Mouse (Mus musculus) cerebellum, postnatal 4 days (tissue): ENCODE data around the gene Atp11a.

Experiments
- DNase-seq, 2 experiments: peaks; one replicate each; pipeline ENCODE4 v3.0.0; 2022; ENCODE audit warnings: low spot score in 2 of 2, mixed read lengths in 1 of 2

The Atp11a gene

GRCm38 (mm10) chr8:12769296-12769695, 12.5 kb downstream of the Atp11a start:
- no peak for DNase-seq

GRCm38 (mm10) chr8:12772319-12772718, 15.5 kb downstream of the Atp11a start:
- DNase-seq: no peak

DNA sequence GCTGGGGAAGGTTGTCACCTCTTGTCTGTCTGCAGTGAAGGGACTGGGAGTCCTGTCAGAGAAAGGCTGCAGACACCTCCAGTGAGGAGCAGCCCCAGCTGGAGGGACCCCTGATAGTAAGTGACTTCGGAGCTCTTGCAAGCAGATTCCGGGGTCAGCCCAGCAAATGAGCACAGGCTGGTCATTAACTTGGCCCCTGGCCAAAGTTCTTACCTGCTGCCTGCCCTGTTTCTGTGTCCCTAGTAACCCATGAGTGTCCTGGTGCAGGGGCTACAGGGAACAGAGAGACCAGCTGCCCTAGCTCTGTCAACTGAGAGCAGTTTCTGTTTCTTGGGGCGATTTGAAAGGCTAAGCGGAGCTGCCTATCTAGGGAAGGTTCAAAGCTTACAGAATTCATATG, 17.1 kb downstream of the Atp11a start:
- DNase-seq: no peak

GRCm38 (mm10) chr8:12774872-12775298, 18.1 kb downstream of the Atp11a start:
- no peak for DNase-seq

GRCm38 (mm10) chr8:12775302-12775975, 18.6 kb downstream of the Atp11a start:
- DNase-seq: no peak

GRCm38 (mm10) chr8:12776166-12776565, 19.4 kb downstream of the Atp11a start:
- DNase-seq: no peak

GRCm38 (mm10) chr8:12777171-12777570, 20.4 kb downstream of the Atp11a start:
- DNase-seq: no peak

- DNase-seq: no peak
Measured at GRCm38 (mm10) chr8:12779541-12779940, 22.7 kb downstream of the Atp11a start.

GRCm38 (mm10) chr8:12785508-12785907, 28.7 kb downstream of the Atp11a start:
- no peak for DNase-seq

- no peak for DNase-seq
Measured at GRCm38 (mm10) chr8:12786261-12786957, 29.6 kb downstream of the Atp11a start.

DNA sequence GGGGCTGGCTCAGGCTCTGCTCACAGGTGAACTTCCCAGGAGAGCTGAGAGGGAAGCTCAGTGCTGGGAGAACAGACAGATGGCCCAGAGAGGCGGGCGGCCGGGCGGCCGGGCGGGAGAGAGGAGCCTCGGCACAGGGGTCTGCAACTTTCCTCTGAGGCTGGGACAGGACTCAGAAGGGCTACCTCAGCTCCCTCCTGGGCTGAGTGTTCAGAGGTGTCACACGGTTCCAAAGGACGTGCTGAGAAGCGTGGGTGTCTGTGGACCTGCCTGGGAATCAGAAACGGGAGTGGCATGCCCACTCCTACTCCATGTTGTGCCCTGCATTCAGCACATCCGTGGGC, 30.1 kb downstream of the Atp11a start:
- DNase-seq: no peak

- no peak for DNase-seq
Measured at GRCm38 (mm10) chr8:12787427-12787826, 30.6 kb downstream of the Atp11a start.

- DNase-seq: no peak
Measured at GRCm38 (mm10) chr8:12788695-12789094, 31.9 kb downstream of the Atp11a start.

GRCm38 (mm10) chr8:12795011-12795671, 38.3 kb downstream of the Atp11a start:
- DNase-seq: no peak

- DNase-seq: no peak
Measured at GRCm38 (mm10) chr8:12799099-12799498, 42.3 kb downstream of the Atp11a start.

GRCm38 (mm10) chr8:12799832-12800231, 43.0 kb downstream of the Atp11a start:
- DNase-seq: no peak

- DNase-seq: no peak
Measured at GRCm38 (mm10) chr8:12800246-12800645, 43.4 kb downstream of the Atp11a start.

GRCm38 (mm10) chr8:12801586-12801985, 44.8 kb downstream of the Atp11a start:
- DNase-seq: no peak

- no peak for DNase-seq
Measured at GRCm38 (mm10) chr8:12803121-12803520, 46.3 kb downstream of the Atp11a start.

DNA sequence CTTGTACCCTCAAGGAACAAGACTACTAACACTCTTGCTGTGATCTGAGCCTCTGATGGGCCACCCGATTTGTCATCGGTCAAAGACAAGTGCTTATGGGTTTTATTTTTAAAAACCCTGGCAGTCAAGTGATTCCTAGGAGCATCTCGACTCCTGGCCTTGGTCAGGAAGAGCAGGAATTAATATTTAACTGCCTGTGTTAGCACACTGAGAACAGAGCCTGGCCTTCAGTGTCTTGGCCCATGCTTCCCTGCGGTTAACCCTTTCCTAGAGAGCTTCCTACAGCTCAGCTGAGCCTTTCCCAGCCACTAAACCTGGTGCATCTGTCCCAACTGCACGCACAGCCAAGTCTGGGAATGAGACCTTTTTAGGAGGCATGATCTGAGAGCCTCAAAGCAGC, 48.1 kb downstream of the Atp11a start:
- no peak for DNase-seq

DNA sequence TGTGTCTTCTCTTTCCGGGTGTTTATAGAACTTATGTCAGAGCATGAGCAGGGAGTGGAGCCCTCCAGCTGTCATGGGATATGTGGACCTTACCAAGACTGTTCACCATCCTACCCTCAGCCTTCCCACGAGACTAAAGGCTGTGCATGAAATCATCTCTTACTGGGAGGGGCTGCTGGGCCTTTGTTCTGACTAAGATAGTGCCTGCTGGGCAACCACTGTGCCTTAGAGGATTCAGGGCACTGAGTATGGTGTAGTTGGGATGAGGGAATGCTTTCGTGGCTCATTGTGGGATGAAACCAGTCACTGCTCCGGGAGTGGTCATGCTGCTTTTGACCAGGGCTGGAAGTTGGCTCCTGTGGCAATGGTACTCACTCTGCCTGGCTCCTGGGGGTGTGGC, 48.8 kb downstream of the Atp11a start:
- DNase-seq: no peak

DNA sequence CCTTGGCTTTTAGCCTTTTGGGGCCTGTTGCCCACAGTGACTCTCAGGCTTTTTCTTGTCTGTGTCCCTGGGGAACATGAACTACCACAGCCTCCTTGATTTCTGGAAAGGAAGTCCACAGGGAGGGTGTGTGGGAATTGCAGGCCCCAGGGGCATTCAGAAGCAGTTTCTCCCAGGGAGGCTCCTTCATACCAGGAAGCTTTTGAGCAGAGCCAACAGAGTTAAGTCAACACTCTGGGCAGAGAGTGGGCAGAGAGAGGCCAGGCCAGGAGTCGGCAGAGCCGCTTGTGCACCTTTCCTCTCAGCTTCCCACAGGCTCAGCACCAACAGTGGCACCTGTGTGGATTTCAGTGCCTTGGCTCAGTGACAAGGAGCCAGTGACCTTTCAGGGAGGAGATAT, 51.2 kb downstream of the Atp11a start:
- no peak for DNase-seq

DNA sequence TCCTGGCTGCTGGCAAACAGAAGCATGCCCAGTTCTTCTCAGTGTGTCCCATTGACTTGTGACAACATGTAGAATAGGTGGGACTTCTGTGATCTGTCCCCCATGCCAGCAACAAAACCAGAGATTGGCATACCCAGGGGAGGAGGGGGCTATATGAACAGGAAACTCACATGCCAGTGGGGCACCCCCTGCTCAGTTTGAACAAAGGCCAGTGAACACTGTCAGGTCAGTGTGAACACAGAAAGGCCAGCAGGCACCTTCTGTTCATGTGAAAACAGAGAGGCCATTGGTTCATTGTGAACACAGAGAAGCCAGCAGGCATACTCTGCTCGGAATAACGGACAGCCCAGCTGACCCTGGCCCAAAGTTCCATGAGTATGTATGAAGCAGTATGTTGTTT, 52.7 kb downstream of the Atp11a start:
- DNase-seq: no peak
